Mouse (Mus musculus) CH12F3 (cell line): ENCODE measurements around the gene Snap47.

Experiments
- in situ Hi-C: fragments of 300-500 bp; cut with MboI; formaldehyde crosslinking; loops from 2 replicates; pipeline ENCODE4 v1.14.3; 2020; ENCODE audit warnings: low sequenced_read_pairs

Gene Snap47

DNA sequence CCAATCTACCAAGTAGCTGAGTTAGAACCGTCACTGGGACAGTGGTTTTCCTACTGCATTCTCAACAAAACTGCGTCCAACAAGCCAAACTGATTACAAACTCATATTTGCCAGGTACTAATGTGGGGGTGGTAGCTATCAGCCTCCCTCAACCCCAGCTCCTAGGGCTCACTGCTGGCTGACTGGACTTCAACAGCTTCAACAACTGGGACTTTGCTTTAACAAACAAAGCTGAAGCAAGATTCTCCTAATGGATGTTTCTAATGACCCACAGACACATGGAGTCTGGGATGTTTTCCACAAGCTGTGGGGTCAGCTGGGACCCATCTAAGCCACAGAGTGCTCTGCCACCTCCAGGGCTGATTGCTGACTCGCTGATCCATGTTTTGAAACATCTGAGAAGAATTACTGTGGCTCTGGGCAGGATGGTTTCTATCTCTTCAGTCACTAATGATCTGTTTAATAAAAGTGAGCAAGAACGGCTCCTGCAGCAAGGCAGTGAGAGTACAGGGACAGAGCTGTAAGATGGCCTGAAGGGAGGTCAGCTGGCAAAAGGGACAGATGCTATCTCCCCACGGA is 27.9 kb downstream of the Snap47 start:
- in situ Hi-C loops = no loop called here

DNA sequence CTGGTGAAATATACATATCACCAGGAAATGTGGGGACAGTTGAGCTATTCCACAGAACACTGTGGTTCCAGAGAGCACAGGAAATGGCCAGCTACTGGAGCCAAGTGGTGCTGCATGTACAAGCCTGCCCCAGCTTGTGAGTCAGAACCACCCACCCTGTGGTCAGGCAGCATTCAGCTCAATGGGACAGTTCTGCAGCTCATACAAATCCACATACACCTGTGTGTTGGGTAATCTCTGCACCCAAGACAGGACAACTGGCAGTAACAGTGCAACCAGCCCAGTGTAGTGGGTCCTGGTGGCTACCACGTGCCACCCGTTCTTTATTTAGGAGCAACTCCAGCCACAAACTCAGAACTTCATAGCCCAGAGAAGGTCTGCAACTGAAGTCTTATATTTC is 29.0 kb downstream of the Snap47 start:
- in situ Hi-C loops = no loop called here

DNA sequence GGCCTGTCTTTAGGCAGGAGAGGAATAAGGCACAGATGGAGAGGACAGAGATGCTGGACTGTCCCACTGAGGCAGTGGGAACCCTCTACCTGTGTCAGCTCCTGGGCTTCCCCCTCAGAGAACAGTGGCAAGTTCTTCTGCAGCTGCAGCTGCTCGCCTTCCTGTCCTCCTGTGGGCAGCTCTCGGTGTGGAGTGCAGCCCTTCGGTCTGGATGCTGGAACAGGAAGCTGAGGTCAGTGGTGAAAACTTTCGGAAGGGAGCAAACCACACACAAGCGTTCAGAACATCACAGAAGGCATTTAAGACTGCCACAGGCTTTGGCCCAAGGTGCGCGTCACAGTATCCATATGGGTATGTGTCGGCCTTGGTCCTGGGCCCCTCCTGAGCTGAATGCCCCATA is 29.6 kb downstream of the Snap47 start:
- in situ Hi-C loops = no loop called here

DNA sequence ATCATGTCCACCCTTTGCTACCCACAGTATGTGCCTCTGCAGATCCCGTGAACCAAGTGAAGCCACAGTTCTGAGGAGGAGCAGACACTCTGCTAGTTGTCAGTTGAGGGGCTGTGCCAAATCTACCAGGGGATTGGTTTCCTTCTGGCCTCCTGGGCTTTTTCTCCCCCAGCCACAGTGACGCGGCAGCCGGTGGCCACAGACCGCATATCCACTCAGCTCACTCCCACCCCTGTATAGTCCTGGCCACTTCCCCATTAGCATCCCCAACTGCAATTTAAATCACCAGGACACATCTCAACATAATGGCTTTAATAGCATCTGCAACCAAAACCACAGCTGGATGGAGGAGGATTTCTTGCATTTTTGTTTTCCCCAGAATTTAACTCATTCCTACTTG is 32.3 kb downstream of the Snap47 start:
- in situ Hi-C loops = no loop called here

DNA sequence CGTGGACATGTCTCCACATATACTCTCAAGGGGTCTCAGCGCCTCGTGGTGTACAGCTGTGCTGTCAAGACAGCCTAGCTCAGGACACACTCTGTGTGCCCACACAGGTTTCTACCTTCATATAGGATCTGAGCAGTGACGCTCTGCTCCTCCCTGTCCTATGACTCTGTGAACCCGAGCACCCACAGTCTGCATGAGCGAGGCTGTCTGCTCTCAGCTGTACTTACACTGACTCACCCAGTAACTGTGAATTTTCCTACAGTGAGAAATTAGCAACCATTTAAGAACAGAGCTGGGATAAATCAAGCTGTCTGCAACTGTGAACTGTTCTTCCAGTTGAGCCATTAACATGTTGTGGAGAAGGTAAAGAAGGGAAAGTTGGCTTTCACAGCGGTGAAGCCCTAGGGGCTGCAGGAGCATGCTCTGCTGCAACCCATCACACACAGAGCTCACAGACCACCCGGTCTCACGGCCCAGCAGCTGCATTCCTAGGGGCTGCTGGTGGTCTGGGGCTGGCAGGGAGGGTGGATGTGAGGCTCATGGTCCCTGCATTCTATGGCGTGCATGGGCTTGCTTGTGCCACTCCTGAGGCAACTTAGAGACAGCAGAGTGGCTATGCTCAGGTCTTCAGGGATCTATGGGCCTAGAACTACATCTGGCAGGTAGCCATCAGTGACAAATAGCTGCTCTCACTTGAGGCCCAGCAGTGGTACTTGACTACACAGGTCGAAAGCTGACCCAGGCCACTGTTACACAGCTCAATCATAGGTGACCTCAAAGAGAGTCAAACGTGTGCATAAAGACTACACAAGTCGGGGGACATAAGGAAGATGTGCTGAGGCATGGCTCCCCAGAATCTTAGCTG is 37.8 kb downstream of the Snap47 start:
- in situ Hi-C loops = no loop called here

DNA sequence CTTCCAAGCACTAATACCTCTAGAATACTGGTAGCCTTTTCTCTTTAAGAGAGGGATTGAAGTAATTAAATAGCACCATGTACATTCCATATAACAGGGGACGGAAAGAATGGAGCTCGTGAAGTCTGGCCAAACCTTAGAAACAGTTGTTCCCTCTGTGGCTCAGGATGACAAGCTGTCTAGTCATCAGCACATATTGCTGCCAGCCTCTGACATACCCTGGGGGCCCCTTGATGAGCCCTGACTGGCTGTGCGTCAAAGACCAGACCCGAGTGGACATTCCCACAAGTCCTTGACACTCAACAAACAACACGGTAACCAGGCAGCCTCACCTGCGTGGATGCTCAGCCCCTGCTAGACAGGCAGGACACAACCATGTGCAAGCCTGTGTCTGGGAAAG is 38.9 kb downstream of the Snap47 start:
- in situ Hi-C loops = no loop called here

DNA sequence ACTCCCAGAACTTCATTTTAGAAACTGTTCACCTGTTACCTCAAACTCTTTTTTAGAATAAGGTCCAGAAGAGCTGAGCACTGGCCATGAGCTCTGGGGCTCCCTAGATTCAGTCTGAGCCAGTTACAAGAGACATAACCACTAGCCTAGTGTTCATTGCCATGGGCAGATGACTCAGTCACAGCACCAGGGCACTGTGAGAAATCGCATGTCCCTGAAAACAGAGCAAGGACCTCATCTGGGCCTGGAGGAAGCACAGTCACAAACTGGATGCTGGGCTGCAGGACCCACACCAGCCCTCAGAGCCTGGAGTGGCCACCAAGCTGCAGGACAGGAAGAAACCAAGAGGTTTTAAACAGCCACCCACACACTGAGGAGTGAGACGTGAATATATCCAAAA is 40.1 kb downstream of the Snap47 start:
- in situ Hi-C loops = no loop called here

DNA sequence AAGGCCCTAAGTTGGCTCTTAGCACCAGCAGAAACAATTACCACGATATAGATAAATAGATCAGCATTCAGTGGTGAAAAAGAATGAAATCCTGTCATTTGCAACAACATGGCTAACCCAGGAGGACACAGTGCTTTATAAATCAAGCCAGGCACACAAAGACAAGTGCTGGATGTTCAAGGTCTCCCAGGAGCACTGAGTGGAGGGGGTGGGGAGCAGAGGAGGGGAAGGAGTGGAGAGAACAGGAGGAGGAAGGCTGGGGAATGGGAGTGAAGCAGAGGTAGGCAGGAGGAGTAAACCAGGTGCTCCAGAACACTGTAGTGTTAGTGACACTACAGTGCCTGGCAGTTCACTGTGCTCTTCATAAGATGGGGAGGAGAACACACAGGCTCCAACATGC is 45.2 kb downstream of the Snap47 start:
- in situ Hi-C loops = no loop called here

DNA sequence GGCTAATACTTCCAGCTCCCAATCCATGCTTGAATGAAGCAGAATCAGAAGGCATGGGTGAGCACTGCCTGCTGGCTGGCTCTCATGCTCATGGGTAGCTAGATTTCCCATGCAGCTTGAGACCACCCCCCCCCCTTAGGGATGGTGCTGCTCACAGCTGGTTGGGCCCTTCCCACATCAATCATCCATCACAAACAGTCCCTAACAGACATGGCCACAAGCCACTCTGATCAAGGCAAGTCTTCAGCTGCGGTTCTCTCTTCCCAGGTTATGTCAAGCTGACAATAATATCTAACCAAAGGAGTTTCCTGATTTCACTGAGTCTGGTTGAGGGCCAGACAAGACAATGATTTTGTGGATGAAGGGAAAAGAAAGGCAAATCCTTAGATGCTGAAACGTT is 50.1 kb downstream of the Snap47 start:
- in situ Hi-C loops = no loop called here

DNA sequence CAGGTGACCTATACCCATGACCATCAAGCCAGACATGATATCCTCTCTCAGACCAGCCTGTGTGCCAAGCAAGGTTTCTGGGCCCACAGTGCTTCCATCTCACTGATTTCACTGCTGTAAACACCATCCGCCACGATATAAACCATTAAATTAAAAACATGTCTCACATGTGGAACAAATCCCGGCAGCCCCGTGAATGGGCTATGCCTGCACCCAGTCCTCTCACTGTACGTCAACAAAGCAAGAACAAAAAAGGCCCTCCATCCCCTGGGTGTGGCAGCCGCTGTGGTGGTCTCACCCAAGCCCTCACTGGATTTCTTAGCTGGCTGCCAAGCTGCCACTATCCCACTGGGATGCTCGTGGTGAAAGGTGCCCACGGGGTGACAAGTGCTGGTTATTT is 51.2 kb downstream of the Snap47 start:
- in situ Hi-C loops = no loop called here

DNA sequence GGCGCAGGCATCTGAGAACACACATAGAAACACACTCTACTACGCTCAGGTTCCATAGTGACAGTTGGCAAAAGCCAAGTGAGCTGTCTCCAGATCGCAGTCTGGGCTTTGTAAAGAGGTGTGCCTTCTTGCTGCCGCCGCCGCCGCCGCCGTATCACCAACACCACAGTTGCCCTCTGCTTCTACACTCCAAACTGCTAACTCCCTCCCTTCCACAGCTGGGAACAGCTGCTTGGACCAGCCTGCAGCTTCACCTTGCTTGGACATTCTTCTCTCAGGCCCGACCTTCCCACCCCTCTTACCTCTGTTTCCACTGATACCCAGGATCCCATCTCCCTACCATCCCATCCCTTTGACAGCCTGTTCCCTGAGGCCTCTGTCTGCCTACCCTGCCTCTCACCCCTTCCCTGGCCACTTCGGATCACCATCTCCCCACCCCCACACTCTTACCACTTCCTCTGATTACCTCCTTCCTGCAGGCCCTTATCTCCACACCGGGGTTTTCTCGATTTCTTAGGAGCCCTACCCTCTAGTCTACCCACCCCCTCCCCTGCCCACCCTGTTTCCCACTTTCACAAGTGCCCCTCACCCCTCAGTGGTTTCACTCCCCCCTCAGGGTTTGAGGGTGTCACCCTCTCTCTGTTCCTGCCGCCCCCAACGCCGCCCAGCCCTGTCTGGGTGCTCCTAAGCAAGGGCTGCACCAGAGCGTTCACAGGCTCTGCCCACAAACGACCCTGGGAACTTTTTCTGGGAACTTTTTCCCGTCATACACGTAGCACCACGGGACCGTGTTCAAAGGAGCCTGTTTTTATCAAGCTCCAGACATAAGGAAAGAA is 53.2 kb downstream of the Snap47 start:
- in situ Hi-C loops = no loop called here

DNA sequence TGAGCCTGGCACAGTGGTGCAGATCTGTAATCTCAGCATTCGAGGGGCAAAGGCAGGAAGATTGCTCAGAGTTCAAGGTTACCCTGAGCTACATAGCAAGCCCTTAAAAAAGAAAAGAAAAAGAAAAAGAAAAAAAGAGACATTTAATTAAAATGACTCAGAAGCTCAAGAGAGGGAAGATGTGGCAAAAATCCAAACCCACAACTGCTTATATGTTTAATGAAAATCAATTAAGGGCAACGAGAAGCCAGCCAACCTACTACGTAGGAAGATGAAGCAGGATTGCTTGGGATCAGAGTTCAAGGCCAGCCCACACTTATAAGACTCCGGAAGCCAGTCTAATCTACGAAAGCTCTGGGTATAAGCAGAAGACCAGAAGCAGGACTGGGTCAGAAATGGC is 56.5 kb downstream of the Snap47 start:
- in situ Hi-C loops = no loop called here

DNA sequence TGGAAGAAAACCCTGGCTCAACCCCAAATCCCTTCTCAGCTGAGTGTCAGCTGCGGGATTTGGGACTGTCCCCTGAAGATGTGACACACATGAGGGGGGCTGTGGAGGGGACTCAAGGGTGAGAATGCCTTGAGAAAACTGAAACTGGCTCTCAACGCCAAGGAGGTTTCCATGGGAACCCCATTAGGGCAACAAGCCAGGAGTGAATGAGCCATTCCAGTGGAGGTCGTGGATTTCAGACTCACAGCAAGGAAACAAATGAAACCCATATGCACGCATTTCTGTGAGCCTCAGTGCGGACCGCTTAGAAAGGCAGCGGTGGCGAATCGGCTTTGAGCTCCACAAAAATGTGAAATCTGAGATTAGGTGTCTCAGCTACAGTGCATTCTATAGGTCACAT is 57.4 kb downstream of the Snap47 start:
- in situ Hi-C loops = no loop called here

DNA sequence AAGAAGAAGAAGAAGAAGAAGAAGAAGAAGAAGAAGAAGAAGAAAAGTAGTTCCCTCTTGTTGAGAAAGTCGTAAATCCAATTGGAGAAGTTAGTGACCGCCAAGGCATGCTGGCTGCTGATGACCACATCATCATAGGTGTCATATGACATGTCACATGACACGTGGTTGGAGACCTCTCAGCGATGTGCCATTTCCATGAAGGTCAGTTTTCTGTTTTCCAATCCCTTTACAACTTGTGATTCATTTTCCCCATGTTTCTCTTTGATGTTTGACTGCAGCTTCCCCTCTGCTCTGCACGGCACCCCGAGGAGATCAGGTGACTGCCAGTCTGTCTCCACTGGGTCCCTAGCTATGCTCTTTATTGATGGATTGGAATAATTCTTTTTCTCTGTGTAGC is 58.7 kb downstream of the Snap47 start:
- in situ Hi-C loops = no loop called here

DNA sequence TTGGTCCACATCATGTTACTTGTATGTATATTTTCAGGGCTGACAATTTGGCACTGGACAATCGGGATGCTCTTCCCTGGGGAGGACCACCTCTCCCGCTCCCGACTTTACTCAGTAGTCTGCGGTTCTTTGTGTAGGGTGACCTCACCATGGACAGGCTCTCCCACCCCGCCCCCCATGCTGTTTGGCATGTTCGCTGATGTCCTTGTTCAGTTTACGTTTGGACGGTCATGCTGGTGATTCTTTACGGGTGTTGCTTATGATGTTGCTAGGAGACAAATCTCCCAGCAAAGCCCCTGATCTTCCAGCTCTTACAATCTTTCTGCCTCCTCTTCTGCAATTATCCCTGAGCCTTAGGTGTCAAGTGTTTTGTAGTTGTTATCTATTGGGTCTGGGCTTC is 60.5 kb downstream of the Snap47 start:
- in situ Hi-C loops = no loop called here

DNA sequence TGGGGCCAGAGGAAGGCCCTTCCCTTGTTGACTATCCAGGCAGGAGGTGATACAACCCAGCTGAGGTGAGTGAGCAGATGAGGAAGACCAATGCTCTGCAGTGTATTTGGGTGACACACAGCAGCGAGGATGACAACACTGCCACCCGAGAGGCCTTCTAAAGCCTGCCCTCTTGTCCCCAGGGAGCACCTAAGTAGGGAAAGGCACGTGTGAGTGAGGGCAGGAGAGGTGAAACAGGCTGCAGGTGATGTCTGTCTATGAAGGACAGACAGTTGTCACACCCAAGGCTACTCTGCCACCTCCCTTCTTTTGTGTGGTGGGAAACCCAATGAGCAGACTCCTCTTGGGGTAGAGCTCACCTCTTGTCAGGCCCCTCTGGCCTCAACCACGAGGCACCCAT is 61.4 kb downstream of the Snap47 start:
- in situ Hi-C loops = no loop called here

DNA sequence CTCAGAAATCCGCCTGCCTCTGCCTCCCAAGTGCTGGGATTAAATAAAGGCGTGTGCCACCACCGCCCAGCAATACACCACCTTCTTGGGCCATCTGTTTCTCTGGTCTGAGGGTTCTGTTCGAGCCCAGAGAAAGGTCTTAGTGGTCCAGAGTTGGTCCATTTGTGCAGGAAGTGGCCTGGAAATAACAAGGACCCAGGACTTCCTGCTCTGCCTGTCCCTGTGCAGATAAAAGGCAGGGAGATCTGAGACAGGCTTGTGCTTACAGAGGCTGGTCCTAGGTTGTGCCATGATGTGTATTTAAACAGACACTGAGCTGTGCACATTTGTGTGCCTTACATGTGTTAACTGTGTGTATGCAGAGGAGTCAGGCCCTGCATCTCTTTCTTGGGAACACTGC is 62.2 kb downstream of the Snap47 start:
- in situ Hi-C loops = no loop called here

DNA sequence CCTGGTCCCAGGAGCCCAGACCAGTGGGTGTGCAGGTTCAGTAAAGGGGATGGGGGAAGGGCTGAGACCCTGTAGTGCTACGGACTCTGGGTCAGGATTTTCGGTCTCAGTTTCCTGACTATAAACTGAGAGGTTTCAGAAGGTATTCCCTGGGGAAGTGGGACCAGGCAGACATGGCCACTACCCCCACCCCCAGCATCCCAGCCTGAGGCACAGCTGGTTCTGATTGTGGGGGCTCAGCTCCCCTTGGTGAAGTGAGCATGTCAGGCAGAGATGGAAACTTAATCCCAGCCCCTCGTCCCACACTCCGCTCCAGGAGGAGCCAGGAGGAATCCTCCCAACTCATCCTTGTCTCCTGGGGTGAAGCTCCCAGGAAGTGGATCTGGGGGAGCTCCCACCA is 63.5 kb downstream of the Snap47 start:
- in situ Hi-C loops = no loop called here

DNA sequence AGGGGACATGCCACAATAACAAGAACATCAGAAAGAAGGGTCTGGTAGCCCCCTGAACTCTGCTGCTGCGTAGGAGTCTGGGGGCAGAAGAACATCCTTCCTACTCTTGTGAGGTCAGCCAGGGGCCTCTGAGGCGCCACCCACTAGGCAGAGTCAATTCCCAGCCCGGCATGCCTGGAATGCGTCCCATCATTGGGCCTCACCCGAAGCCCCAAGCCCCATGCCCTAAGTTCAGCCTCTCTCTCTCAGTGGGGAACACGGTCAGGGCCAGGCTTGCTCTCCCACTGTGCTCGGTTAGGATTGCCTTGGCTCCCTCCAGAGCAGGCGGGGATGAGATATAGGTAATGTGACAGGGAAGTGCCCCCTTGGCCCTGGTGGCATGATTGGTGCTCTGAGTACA is 65.9 kb downstream of the Snap47 start:
- in situ Hi-C loops = no loop called here

DNA sequence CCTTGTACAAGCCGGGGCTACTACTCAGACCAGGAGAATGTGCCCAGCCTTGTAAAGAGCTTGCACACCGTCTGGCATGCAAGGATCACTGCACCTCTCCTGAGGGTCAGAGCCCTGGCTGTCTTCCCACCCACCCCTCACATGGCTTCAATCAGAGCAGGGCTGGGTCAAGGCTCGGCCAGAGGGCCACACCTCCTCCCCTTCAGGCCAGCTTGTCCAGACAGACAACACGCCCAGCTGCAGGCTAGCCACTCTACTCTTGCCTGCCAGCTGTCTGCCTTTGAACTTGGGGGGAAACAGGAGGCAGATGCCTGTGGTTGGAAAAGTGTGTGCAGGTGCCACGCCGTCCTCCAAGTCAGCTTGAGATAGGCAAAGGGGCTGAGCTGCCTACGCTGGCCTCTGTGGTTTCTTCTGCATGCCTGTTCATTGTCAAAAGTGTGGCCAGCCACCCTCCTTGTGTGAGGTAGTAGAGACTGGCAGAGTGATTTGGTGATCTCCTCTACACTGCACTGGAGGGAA is 66.5 kb downstream of the Snap47 start:
- in situ Hi-C loops = no loop called here

DNA sequence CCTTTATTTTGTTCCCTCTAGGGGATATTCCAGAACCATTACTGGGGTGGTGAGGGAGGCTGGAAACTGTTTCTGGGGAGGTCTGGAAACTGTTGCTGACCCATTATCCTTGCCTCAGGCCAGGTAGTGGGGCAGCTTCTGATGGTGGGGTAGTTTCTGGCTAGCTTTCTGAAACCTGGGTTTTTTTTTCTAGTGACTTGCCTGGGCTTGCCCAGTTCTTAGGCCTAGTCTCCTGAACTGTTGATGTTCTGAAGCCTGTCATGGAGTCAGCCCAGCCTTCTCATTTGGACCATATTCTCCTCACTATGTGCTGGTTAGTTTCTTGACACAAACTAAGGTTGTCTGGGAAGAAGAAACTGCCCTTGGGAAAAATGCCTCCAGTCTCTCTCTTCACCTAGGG is 71.4 kb downstream of the Snap47 start:
- in situ Hi-C loops = no loop called here

DNA sequence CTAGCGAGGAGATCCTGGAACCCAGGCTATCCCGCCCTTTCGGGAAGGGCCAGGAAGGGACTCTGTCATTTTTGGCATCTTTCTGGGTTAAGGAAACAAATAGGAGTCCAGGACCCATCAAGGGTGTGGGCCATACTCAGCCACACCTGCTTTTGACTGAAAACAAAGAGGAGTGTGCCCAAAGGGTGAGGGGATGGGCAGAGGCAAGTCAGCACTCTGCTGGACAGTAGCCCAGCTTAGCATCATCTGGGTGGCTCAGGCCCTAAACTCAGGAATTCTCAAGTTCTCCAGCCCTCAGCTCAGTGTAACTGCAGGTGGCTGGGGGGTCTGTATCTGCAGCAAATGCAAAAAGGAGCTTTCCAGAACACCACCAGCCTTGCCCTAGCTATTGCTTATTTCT is 73.0 kb downstream of the Snap47 start:
- in situ Hi-C loops = no loop called here
